Mouse (Mus musculus) heart, embryonic 12.5 days (tissue): ENCODE measurements around the gene Rab11fip2. TPM values are rescaled to one million over a fixed set of nuclear protein-coding genes. Genes with fewer than 3 reads are reported as not detected.

Experiments
- ATAC-seq: fragments of 200-750 bp; cut with Nextera tagmentation; 2 replicates; pipeline ENCODE4 v1.8.0; 2017; ENCODE audit warnings: moderate TSS enrichment, moderate library complexity; ENCODE audit not compliant: insufficient number of reproducible peaks, low FRiP score
- H3K27ac ChIP-seq: fragments of 300-500 bp; sonication (generic); 2 replicates; pipeline ENCODE4 v1.5.1; 2016; ENCODE audit warnings: mild to moderate bottlenecking, moderate library complexity; ENCODE audit not compliant: poor library complexity, severe bottlenecking
- H3K27me3 ChIP-seq: fragments of 300-500 bp; sonication (generic); replicated peaks from 2 replicates; pipeline ENCODE4 v1.6.1; 2016; ENCODE audit warnings: mild to moderate bottlenecking, moderate library complexity
- H3K36me3 ChIP-seq: fragments of 300-500 bp; sonication (generic); 2 replicates; pipeline ENCODE4 v1.6.1; 2016; ENCODE audit warnings: mild to moderate bottlenecking, moderate library complexity
- H3K4me1 ChIP-seq: fragments of 300-500 bp; sonication (generic); replicated peaks from 2 replicates; pipeline ENCODE4 v1.6.1; 2016; ENCODE audit warnings: mild to moderate bottlenecking
- H3K4me2 ChIP-seq: fragments of 300-500 bp; sonication (generic); 2 replicates; pipeline ENCODE4 v1.6.1; 2016; ENCODE audit warnings: mild to moderate bottlenecking, moderate library complexity
- H3K4me3 ChIP-seq: fragments of 300-500 bp; sonication (generic); 2 replicates; pipeline ENCODE4 v1.5.1; 2016; ENCODE audit warnings: mild to moderate bottlenecking
- H3K9ac ChIP-seq: fragments of 300-500 bp; sonication (generic); 2 replicates; pipeline ENCODE4 v1.6.1; 2016; ENCODE audit warnings: mild to moderate bottlenecking, moderate library complexity
- H3K9me3 ChIP-seq: fragments of 300-500 bp; sonication (generic); replicated peaks from 2 replicates; pipeline ENCODE4 v1.6.1; 2016; ENCODE audit warnings: mild to moderate bottlenecking, moderate library complexity
- WGBS: fragments of 180-500 bp; shearing (Covaris S2); methylation state at CpG from one replicate; pipeline ENCODE4 v1.1.7; 2016; 5-methylcytosine and 5-hydroxymethylcytosine counted together
- polyA plus RNA-seq: library from polyadenylated mRNA; unstranded; fragments of >200 nt; fragmentation: Nextera tagmentation; extraction: Ambion mirVana; gene quantifications from 2 replicates; pipeline ENCODE4 v1.2.1, GENCODE M21; 2016

The Rab11fip2 gene
- polyA plus RNA-seq, 1 experiment from 2014 or later: 2.1 TPM

DNA sequence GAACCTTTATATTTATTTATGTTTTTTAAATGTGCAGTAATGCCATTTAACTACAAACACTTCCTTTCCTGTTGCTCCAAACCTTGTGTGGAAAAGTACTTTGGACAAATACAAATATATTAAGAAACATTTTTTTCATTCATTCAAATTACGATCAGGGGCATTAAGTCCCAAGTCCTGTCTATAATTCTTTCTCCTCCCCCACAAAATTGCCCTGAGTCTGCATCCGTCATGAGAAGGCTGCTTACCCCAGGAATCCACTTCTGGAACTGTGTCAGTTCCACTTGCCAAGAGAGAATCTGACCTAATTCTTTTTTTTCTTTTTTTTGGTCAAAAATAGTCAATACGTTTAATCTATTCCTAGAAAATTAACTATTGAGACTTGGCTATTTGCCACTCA, 90.4 kb downstream of the Rab11fip2 start:
- Histone ChIP-seq H3K27me3 (no peaks in the 10 kb centered on the region), H3K27ac (no peak overlapping the region), H3K4me1 (peaks cover 5% of the 10 kb centered on the region; the same call in 1 of the 2 replicates), H3K4me3 (no peak overlapping the region), H3K4me2 (no peak overlapping the region), H3K36me3 (no peaks in the 10 kb centered on the region), H3K9me3 (no peaks in the 10 kb centered on the region), H3K9ac (no peak overlapping the region)
- WGBS: 69% methylated on average over 3 of the region's 3 CpGs
- no peak for ATAC-seq
